Mouse (Mus musculus) CH12.LX (cell line): ENCODE results near the gene Mrpl38.

Experiments
- CTCF ChIP-seq, 2 experiments: IDR thresholded peaks in 1 of 2; conservative IDR thresholded peaks in 1 of 2; 2 replicates each; pipeline ENCODE4 v1.5.1; 2011 to 2012; ENCODE audit warnings: low read depth in 2 of 2, low read length in 2 of 2, improper control_type of control experiment in 1 of 2, inconsistent platforms in 1 of 2, mild to moderate bottlenecking in 1 of 2, moderate library complexity in 1 of 2
- JUND ChIP-seq: conservative IDR thresholded peaks from 2 replicates; pipeline ENCODE4 v1.6.1; 2011; ENCODE audit warnings: low read depth, low read length, improper control_type of control experiment
- KAT2A ChIP-seq: IDR thresholded peaks from 2 replicates; pipeline ENCODE4 v1.6.1; 2012; ENCODE audit warnings: low read length, improper control_type of control experiment, inconsistent platforms; ENCODE audit not compliant: insufficient replicate concordance
- POLR2A ChIP-seq: IDR thresholded peaks from 2 replicates; pipeline ENCODE4 v1.6.1; 2011; ENCODE audit warnings: low read depth, mild to moderate bottlenecking, improper control_type of control experiment, low read length
- UBTF ChIP-seq: IDR thresholded peaks from 2 replicates; pipeline ENCODE4 v1.6.1; 2012; ENCODE audit warnings: low read depth, mild to moderate bottlenecking, inconsistent platforms, low read length, improper control_type of control experiment, moderate library complexity
- ZC3H11A ChIP-seq: IDR thresholded peaks from 2 replicates; pipeline ENCODE4 v1.6.1; 2012; ENCODE audit warnings: low read depth, mild to moderate bottlenecking, inconsistent platforms, low read length, improper control_type of control experiment

DNA sequence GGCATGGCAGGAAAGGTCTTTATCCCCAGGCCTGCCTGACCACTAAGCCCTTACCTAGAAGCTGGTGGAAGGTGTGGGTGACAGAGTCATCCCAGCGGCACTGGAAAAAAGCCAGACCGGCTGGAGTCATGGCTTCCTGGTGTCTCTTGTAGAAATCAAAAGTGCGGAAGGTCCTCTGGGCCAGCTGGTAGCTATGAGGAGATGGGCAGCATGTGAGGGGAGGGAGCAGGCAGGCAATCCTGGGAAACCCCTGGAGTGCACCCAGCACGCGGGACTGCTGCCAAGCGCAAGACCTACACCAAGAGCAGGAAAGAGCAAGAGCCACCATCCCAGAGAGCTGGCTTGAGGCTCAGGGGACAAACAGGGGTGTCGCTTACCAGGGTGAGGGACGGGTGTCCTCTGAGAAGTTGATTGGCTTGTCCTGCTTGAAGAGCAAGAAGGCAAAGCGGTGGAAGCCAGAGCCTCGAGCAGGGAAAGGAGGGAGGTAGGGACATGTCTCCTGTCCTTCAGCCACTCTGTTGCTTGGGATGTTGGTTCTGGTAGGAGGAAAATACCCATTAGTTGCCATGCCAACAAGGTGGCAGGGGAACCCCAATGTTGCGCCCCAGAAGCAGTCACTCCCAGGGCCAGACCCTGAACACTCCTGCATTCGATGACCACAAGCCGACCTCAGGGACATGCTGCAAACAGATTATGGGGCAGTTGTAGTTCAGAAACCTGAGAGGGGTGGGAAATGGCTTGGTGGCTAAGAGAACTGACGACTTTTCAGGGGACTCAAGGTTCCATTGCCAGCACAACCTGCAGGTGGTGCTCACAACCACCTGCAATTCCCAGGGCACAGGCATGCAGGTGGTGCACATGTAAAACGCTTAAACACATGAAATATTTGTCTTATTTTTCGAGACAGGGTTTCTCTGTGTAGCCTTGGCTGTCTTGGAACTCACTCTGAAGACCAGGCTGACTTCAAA, 6.0 kb downstream of the Mrpl38 start:
- TF ChIP-seq CTCF (conservative IDR thresholded peaks at IDR 0.05 in 1 of 2, IDR thresholded peaks at IDR 0.05 in 1 of 2; ENCODE audit: low read depth in 2 of 2, low read length in 2 of 2) (peak in 1 of 2 experiments; percentile 55; a peak in 2 of 4 replicates), KAT2A (no peak), POLR2A (no peak; the same call in 1 of the 2 replicates), ZC3H11A (no peak), UBTF (no peak), JUND (no peak)
